Mouse (Mus musculus) liver, embryonic 13.5 days (tissue): ENCODE data around the gene B020011L13Rik. TPM values are rescaled to one million over a fixed set of nuclear protein-coding genes. Genes with fewer than 3 reads are reported as not detected.
"Not testable (repeated sequence)": the region's sequence is repeated elsewhere in the genome, so short reads cannot be mapped to it uniquely, and the experiment has no call there.

ENCODE experiments used
- ATAC-seq: fragments of 200-750 bp; cut with Nextera tagmentation; 2 replicates; pipeline ENCODE4 v1.8.0; 2017; ENCODE audit warnings: low read depth, mild to moderate bottlenecking, moderate number of reproducible peaks, moderate library complexity
- DNase-seq: peaks from one replicate; pipeline ENCODE4 v3.0.0; 2022
- H3K27ac ChIP-seq: fragments of 300-500 bp; sonication (generic); 2 replicates; pipeline ENCODE4 v1.5.1; 2015; ENCODE audit warnings: moderate library complexity, mild to moderate bottlenecking, inconsistent platforms
- H3K27me3 ChIP-seq: fragments of 300-500 bp; sonication (generic); 2 replicates; pipeline ENCODE4 v1.6.1; 2015; ENCODE audit warnings: mild to moderate bottlenecking, inconsistent platforms
- H3K36me3 ChIP-seq: fragments of 300-500 bp; sonication (generic); 2 replicates; pipeline ENCODE4 v1.6.1; 2015; ENCODE audit warnings: mild to moderate bottlenecking, inconsistent platforms
- H3K4me1 ChIP-seq: fragments of 300-500 bp; sonication (generic); replicated peaks from 2 replicates; pipeline ENCODE4 v1.6.1; 2015; ENCODE audit warnings: inconsistent platforms
- H3K4me2 ChIP-seq: fragments of 300-500 bp; sonication (generic); 2 replicates; pipeline ENCODE4 v1.6.1; 2015; ENCODE audit warnings: inconsistent platforms, mild to moderate bottlenecking, moderate library complexity
- H3K4me3 ChIP-seq: fragments of 300-500 bp; sonication (generic); replicated peaks from 2 replicates; pipeline ENCODE4 v1.5.1; 2015; ENCODE audit warnings: mild to moderate bottlenecking, inconsistent platforms
- H3K9ac ChIP-seq: fragments of 300-500 bp; sonication (generic); 2 replicates; pipeline ENCODE4 v1.6.1; 2015; ENCODE audit warnings: mild to moderate bottlenecking, inconsistent platforms
- H3K9me3 ChIP-seq: fragments of 300-500 bp; sonication (generic); replicated peaks from 2 replicates; pipeline ENCODE4 v1.6.1; 2016; ENCODE audit warnings: inconsistent platforms
- WGBS: fragments of 180-500 bp; shearing (Covaris S2); methylation state at CpG from one replicate; pipeline ENCODE4 v1.1.7; 2015; ENCODE audit not compliant: insufficient replicate concordance; 5-methylcytosine and 5-hydroxymethylcytosine counted together
- polyA plus RNA-seq: library from polyadenylated mRNA; unstranded; fragments of >200 nt; fragmentation: Nextera tagmentation; extraction: Ambion mirVana; gene quantifications from 2 replicates; pipeline ENCODE4 v1.2.1, GENCODE M21; 2015

B020011L13Rik gene
- polyA plus RNA-seq = not detected in 2 replicates

DNA sequence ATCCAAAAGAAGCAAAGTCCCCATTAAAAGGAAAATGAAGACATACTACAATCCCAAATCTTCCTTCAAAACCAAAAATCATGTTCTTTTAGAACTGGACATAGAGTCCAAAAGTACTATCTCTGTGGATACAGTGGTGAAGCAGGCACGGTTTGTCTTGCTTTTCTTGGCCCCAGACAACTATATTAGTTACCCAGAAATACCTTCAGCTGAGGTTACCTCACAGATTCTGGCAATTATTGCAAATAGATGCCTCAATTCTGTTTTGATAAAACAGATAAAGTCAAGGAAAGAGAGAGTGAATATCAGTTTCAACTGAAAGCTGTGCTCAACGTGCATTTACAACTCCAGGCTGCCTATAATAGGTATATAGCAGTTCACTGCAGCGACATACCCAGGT lies at the start of gene B020011L13Rik:
TSS of gene B020011L13Rik (plus strand) at position 301 of the 400 bp plus-strand sequence.
- not testable (repeated sequence) for DNase-seq, H3K4me1 ChIP-seq, H3K27ac ChIP-seq, H3K4me2 ChIP-seq, H3K9ac ChIP-seq, H3K9me3 ChIP-seq, H3K27me3 ChIP-seq, ATAC-seq, H3K4me3 ChIP-seq, H3K36me3 ChIP-seq
- WGBS = 36% methylated on average over 3 of the region's 3 CpGs

DNA sequence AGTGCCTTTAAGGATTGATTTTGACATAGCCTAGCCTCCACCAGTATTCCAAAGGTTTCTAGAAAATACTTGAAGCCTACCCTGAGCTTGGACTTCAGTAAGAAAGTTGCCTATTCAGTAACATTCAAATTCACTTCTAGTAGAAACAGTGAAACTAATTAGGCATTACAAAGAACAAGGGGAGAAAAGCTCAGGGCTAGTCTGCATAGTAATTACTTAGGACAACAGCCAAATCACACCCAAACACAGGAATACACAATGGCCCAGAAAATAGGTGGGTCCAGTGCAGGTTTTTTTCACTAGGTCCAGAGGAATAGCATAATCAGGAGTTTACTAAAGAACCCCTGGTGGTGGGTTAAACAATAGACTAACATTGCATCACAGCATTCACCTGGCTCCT lies 35.3 kb downstream of the B020011L13Rik start:
- H3K27me3 ChIP-seq, ATAC-seq, H3K4me1 ChIP-seq: not testable (repeated sequence)

DNA sequence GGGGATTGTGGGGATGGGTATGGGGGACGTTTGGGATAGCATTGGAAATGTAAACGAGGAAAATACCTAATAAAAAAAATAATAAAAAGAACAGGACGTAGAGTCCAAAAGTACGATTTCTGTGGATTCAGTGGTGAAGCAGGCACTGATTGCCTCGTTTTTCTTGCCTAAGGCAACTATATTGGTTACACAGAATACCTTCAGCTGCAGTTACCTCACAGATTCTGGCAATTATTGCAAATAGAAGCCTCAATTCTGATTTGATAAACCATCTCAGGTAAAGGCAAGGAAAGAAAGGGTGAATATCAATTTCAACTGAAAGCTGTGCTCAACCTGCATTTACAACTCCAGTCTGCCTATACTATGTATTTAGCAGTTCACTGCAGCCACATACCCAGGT lies 48.8 kb downstream of the B020011L13Rik start, which contains the start of gene Gm28360:
TSS of gene Gm28360 (plus strand) at position 301 of the 400 bp plus-strand sequence.
- H3K36me3 ChIP-seq, DNase-seq, ATAC-seq, H3K4me1 ChIP-seq, H3K4me3 ChIP-seq, H3K9me3 ChIP-seq, H3K4me2 ChIP-seq, H3K9ac ChIP-seq, H3K27ac ChIP-seq, H3K27me3 ChIP-seq: not testable (repeated sequence)
- 51% methylated on average over 5 of the region's 5 CpGs for WGBS

More for the DNA sequence above, 35.3 kb downstream of the B020011L13Rik start:
- not testable (repeated sequence) for H3K27ac ChIP-seq, H3K4me3 ChIP-seq, H3K36me3 ChIP-seq, H3K9me3 ChIP-seq, H3K9ac ChIP-seq, DNase-seq, H3K4me2 ChIP-seq

DNA sequence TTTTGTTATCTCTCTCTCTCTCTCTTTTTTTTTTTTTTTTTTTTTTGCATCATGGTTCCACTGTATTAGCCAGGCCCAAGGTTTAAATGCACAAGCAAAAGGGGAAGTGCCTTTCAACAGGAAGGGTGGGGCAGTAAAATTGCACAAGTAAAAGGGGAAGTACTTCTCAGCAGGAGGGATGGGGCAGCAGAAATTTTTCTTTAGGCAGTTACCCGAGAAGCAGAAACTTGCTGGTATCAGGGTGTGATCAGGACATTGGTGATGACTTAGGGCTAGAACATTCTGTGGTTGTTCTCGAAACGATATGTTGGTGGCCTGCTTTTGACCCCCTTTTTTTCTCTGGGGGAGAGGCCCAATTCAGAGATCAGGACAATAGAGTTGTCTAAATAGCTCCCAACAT lies 70.8 kb downstream of the B020011L13Rik start:
- not testable (repeated sequence) for H3K9ac ChIP-seq, H3K36me3 ChIP-seq, H3K9me3 ChIP-seq, ATAC-seq, H3K27me3 ChIP-seq, DNase-seq, H3K4me2 ChIP-seq, H3K27ac ChIP-seq, H3K4me3 ChIP-seq, H3K4me1 ChIP-seq
- 69% methylated on average over 3 of the region's 3 CpGs for WGBS

Other genes with a start within 250 kb of the B020011L13Rik start
- not detected in 2 replicates for gene Gm28363, start 84.0 kb upstream of the B020011L13Rik start, polyA plus RNA-seq
- not detected in 2 replicates for gene Gm28360, start 48.9 kb downstream of the B020011L13Rik start, polyA plus RNA-seq
- not detected in 2 replicates for gene Gm28168, start 146.9 kb downstream of the B020011L13Rik start, polyA plus RNA-seq
- gene Gm7145, start 184.8 kb downstream of the B020011L13Rik start, polyA plus RNA-seq = not detected in 2 replicates